ENCODE assay signal across 17 mouse cellular contexts in genomic region chr2:74699053-74699430, GRCm38 (mm10). TPM values are rescaled to one million over a fixed set of nuclear protein-coding genes. Genes with fewer than 3 reads are reported as not detected.
DNase-seq lines count a peak whose midpoint lies in the region; ATAC-seq and TF ChIP-seq lines count a peak whose summit lies in the region.
"Had no signal": no experiment of that assay in that cellular context is flagged by ENCODE, and none has a peak within 500 bp of the region (broad histone marks: within the 10 kb centered on the region; RNA-seq: fewer than 3 reads in every experiment).

No protein-coding gene starts in this region.

- H3K9me3 ChIP-seq in forebrain, embryonic 10.5 days: no peaks in the 10 kb centered on the region
- H3K9me3 ChIP-seq in forebrain, embryonic 14.5 days (replicated peaks; ENCODE audit: control insufficient read depth, low read length): no peaks in the 10 kb centered on the region
- no peaks in the 10 kb centered on the region for H3K9me3 ChIP-seq in liver, embryonic 11.5 days (ENCODE audit: control insufficient read depth, low read length)
- H3K9me3 ChIP-seq in liver, postnatal 0 days (ENCODE audit: low read length): no peaks in the 10 kb centered on the region
- no peaks in the 10 kb centered on the region for H3K9me3 ChIP-seq in neural tube, embryonic 15.5 days (replicated peaks)
- H3K9me3 ChIP-seq: embryonic facial prominence, embryonic 12.5 days had no signal

- no peaks in the 10 kb centered on the region for H3K36me3 ChIP-seq in forebrain, embryonic 10.5 days (replicated peaks)
- H3K36me3 ChIP-seq in forebrain, embryonic 14.5 days (ENCODE audit: control insufficient read depth, insufficient read depth, low read length): no peaks in the 10 kb centered on the region
- H3K36me3 ChIP-seq in liver, embryonic 11.5 days (ENCODE audit: control insufficient read depth, insufficient read depth, low read length): no peaks in the 10 kb centered on the region
- no peaks in the 10 kb centered on the region for H3K36me3 ChIP-seq in liver, postnatal 0 days (replicated peaks; ENCODE audit: insufficient read depth, low read length)
- no peaks in the 10 kb centered on the region for H3K36me3 ChIP-seq in neural tube, embryonic 15.5 days
- H3K36me3 ChIP-seq: embryonic facial prominence, embryonic 12.5 days had no signal

- no peak overlapping the region for H3K4me2 ChIP-seq in forebrain, embryonic 14.5 days (ENCODE audit: low read length)
- no peak overlapping the region for H3K4me2 ChIP-seq in liver, embryonic 11.5 days
- no peak overlapping the region for H3K4me2 ChIP-seq in liver, postnatal 0 days (ENCODE audit: low read depth, low read length)
- peak overlapping the region; percentile 68 for H3K4me2 ChIP-seq in neural tube, embryonic 15.5 days

- no peak for ATAC-seq in forebrain, embryonic 14.5 days
- no peak for ATAC-seq in liver, embryonic 11.5 days (replicated peaks; ENCODE audit: low FRiP score)
- ATAC-seq in liver, postnatal 0 days: no peak
- 0 out of 2 replicates have a peak, but pooled peaks have one; percentile 5 for ATAC-seq in neural tube, embryonic 15.5 days (ENCODE audit: low FRiP score)
- ATAC-seq: lung, postnatal 0 days; midbrain, embryonic 16.5 days had no signal

- H3K9ac ChIP-seq in forebrain, embryonic 14.5 days (ENCODE audit: low read length): no peak overlapping the region
- no peak overlapping the region for H3K9ac ChIP-seq in liver, embryonic 11.5 days (ENCODE audit: low read depth, low read length)
- no peak overlapping the region for H3K9ac ChIP-seq in liver, postnatal 0 days (replicated peaks)
- peak overlapping the region; percentile 63 for H3K9ac ChIP-seq in neural tube, embryonic 15.5 days (replicated peaks)
- H3K9ac ChIP-seq: embryonic facial prominence, embryonic 12.5 days had no signal

- no peak for TF ChIP-seq CTCF in liver, postnatal 0 days (IDR thresholded peaks at IDR 0.05; ENCODE audit: low read depth)

- peaks cover 16% of the 10 kb centered on the region for H3K4me1 ChIP-seq in forebrain, embryonic 10.5 days
- H3K4me1 ChIP-seq in forebrain, embryonic 14.5 days (ENCODE audit: control insufficient read depth, insufficient read depth, low read length): peaks cover 8% of the 10 kb centered on the region; the same call in 1 of the 2 replicates
- no peaks in the 10 kb centered on the region for H3K4me1 ChIP-seq in liver, embryonic 11.5 days (replicated peaks; ENCODE audit: control insufficient read depth, insufficient read depth, low read length)
- H3K4me1 ChIP-seq in liver, postnatal 0 days (ENCODE audit: insufficient read depth): peaks cover 11% of the 10 kb centered on the region
- H3K4me1 ChIP-seq in neural tube, embryonic 15.5 days: peaks cover 48% of the 10 kb centered on the region

- no peak overlapping the region for H3K27ac ChIP-seq in forebrain, embryonic 10.5 days
- no peak overlapping the region for H3K27ac ChIP-seq in forebrain, embryonic 14.5 days (ENCODE audit: low read depth, low read length)
- H3K27ac ChIP-seq in liver, embryonic 11.5 days (ENCODE audit: low read depth, low read length): no peak overlapping the region
- no peak overlapping the region for H3K27ac ChIP-seq in liver, postnatal 0 days (ENCODE audit: low read depth)
- H3K27ac ChIP-seq in neural tube, embryonic 15.5 days (replicated peaks): peak overlapping the region; percentile 89
- H3K27ac ChIP-seq: embryonic facial prominence, embryonic 12.5 days had no signal

- H3K27me3 ChIP-seq in forebrain, embryonic 10.5 days (ENCODE audit: poor library complexity, severe bottlenecking): peaks cover 100% of the 10 kb centered on the region
- peaks cover 96% of the 10 kb centered on the region for H3K27me3 ChIP-seq in forebrain, embryonic 14.5 days (replicated peaks; ENCODE audit: control insufficient read depth, insufficient read depth, low read length)
- peaks cover 99% of the 10 kb centered on the region for H3K27me3 ChIP-seq in liver, embryonic 11.5 days (replicated peaks; ENCODE audit: control insufficient read depth, insufficient read depth, low read length)
- H3K27me3 ChIP-seq in liver, postnatal 0 days (ENCODE audit: insufficient read depth, low read length): peaks cover 98% of the 10 kb centered on the region
- peaks cover 30% of the 10 kb centered on the region for H3K27me3 ChIP-seq in neural tube, embryonic 15.5 days (replicated peaks)

- WGBS in forebrain, embryonic 10.5 days: 1% methylated on average over 17 of the region's 17 CpGs
- under 1% methylated on average over 17 of the region's 17 CpGs for WGBS in forebrain, embryonic 14.5 days
- 3% methylated on average over 17 of the region's 17 CpGs for WGBS in liver, embryonic 11.5 days
- WGBS in liver, postnatal 0 days (ENCODE audit: insufficient replicate concordance): 4% methylated on average over 17 of the region's 17 CpGs
- WGBS in neural tube, embryonic 15.5 days: 2% methylated on average over 17 of the region's 17 CpGs

- no peak overlapping the region for H3K4me3 ChIP-seq in forebrain, embryonic 10.5 days
- H3K4me3 ChIP-seq in forebrain, embryonic 14.5 days (ENCODE audit: low read depth, low read length): no peak overlapping the region
- no peak overlapping the region for H3K4me3 ChIP-seq in liver, embryonic 11.5 days (ENCODE audit: low read depth, low read length)
- H3K4me3 ChIP-seq in liver, postnatal 0 days (ENCODE audit: low read depth, low read length): no peak overlapping the region
- peak overlapping the region; percentile 50 for H3K4me3 ChIP-seq in neural tube, embryonic 15.5 days (replicated peaks)

- peak; percentile 46 for DNase-seq in forebrain, embryonic 10.5 days (ENCODE audit: extremely low spot score, low spot score)
- DNase-seq in forebrain, embryonic 14.5 days (ENCODE audit: low spot score): no peak
- peak; percentile 36 for DNase-seq in liver, embryonic 11.5 days (ENCODE audit: low spot score)
- no peak for DNase-seq in liver, postnatal 0 days
- peak; percentile 48 for DNase-seq in kidney, postnatal 14 days
- no peak for DNase-seq in frontal cortex, postnatal 25 days (ENCODE audit: low spot score in 2 of 2)
- no peak for DNase-seq in embryo, embryonic 9.5 days (ENCODE audit: extremely low spot score)
- DNase-seq: cerebellum, adult 11-12 months; left cerebral cortex, postnatal 4 days; thymus, postnatal 25 days had no signal

- TF ChIP-seq EP300 in liver, postnatal 0 days (IDR thresholded peaks at IDR 0.05; ENCODE audit: low read depth): no peak

RNA-seq across cellular contexts. Expression of gene Hoxd9, which starts 1.5 kb away (rescaled TPM):
- polyA plus RNA-seq in forebrain, embryonic 10.5 days (2016; fragmentation: Nextera tagmentation; extraction: Ambion mirVana): not detected in 2 replicates
- not detected in 2 replicates for polyA plus RNA-seq in forebrain, embryonic 14.5 days (2014; fragmentation: Nextera tagmentation; extraction: Ambion mirVana)
- 0.10 and 0.22 TPM in 2 replicates for polyA plus RNA-seq in liver, embryonic 11.5 days (2014; fragmentation: Nextera tagmentation; extraction: Ambion mirVana)
- not detected in 2 replicates for polyA plus RNA-seq in liver, postnatal 0 days (2015; fragmentation: Nextera tagmentation; extraction: Ambion mirVana)
- polyA plus RNA-seq in neural tube, embryonic 15.5 days (2015; fragmentation: Nextera tagmentation; extraction: Ambion mirVana): 20.0 and 21.3 TPM in 2 replicates
- polyA plus RNA-seq: C2C12; midbrain, embryonic 16.5 days had no signal

RNA-seq across cellular contexts. Expression of gene Hoxd8, which starts 5.4 kb away (rescaled TPM):
- not detected in 2 replicates for polyA plus RNA-seq in forebrain, embryonic 10.5 days (2016; fragmentation: Nextera tagmentation; extraction: Ambion mirVana)
- polyA plus RNA-seq in forebrain, embryonic 14.5 days (2014; fragmentation: Nextera tagmentation; extraction: Ambion mirVana): 0.09 TPM in 1 of 2 replicates, not detected in the other
- polyA plus RNA-seq in liver, embryonic 11.5 days (2014; fragmentation: Nextera tagmentation; extraction: Ambion mirVana): 0.82 and 1.2 TPM in 2 replicates
- polyA plus RNA-seq in liver, postnatal 0 days (2015; fragmentation: Nextera tagmentation; extraction: Ambion mirVana): 0.04 TPM in 1 of 2 replicates, not detected in the other
- polyA plus RNA-seq in neural tube, embryonic 15.5 days (2015; fragmentation: Nextera tagmentation; extraction: Ambion mirVana): 12.4 and 12.5 TPM in 2 replicates
- polyA plus RNA-seq: C2C12; midbrain, embryonic 16.5 days had no signal

RNA-seq across cellular contexts. Expression of gene Hoxd10, which starts 7.3 kb away (rescaled TPM):
- polyA plus RNA-seq in forebrain, embryonic 10.5 days (2016; fragmentation: Nextera tagmentation; extraction: Ambion mirVana): not detected in 2 replicates
- not detected in 2 replicates for polyA plus RNA-seq in forebrain, embryonic 14.5 days (2014; fragmentation: Nextera tagmentation; extraction: Ambion mirVana)
- 0.09 and 0.30 TPM in 2 replicates for polyA plus RNA-seq in liver, embryonic 11.5 days (2014; fragmentation: Nextera tagmentation; extraction: Ambion mirVana)
- polyA plus RNA-seq in liver, postnatal 0 days (2015; fragmentation: Nextera tagmentation; extraction: Ambion mirVana): not detected in 2 replicates
- 61.8 and 83.6 TPM in 2 replicates for polyA plus RNA-seq in neural tube, embryonic 15.5 days (2015; fragmentation: Nextera tagmentation; extraction: Ambion mirVana)
- polyA plus RNA-seq: C2C12; embryonic facial prominence, embryonic 12.5 days; heart, embryonic 16.5 days; large intestine, adult 2 months; midbrain, embryonic 16.5 days had no signal

RNA-seq across cellular contexts. Expression of gene Hoxd3, which starts 12.7 kb away (rescaled TPM):
- polyA plus RNA-seq in forebrain, embryonic 10.5 days (2016; fragmentation: Nextera tagmentation; extraction: Ambion mirVana): 0.10 TPM in 1 of 2 replicates, not detected in the other
- polyA plus RNA-seq in forebrain, embryonic 14.5 days (2014; fragmentation: Nextera tagmentation; extraction: Ambion mirVana): not detected in 2 replicates
- polyA plus RNA-seq in liver, embryonic 11.5 days (2014; fragmentation: Nextera tagmentation; extraction: Ambion mirVana): 0.47 and 0.87 TPM in 2 replicates
- not detected in 2 replicates for polyA plus RNA-seq in liver, postnatal 0 days (2015; fragmentation: Nextera tagmentation; extraction: Ambion mirVana)
- 14.5 and 29.1 TPM in 2 replicates for polyA plus RNA-seq in neural tube, embryonic 15.5 days (2015; fragmentation: Nextera tagmentation; extraction: Ambion mirVana)
- polyA plus RNA-seq: C2C12; lung, postnatal 0 days; midbrain, embryonic 16.5 days had no signal

RNA-seq across cellular contexts. Expression of gene Hoxd4, which starts 12.7 kb away (rescaled TPM):
- polyA plus RNA-seq in forebrain, embryonic 10.5 days (2016; fragmentation: Nextera tagmentation; extraction: Ambion mirVana): not detected in 2 replicates
- polyA plus RNA-seq in forebrain, embryonic 14.5 days (2014; fragmentation: Nextera tagmentation; extraction: Ambion mirVana): not detected in 2 replicates
- polyA plus RNA-seq in liver, embryonic 11.5 days (2014; fragmentation: Nextera tagmentation; extraction: Ambion mirVana): 0.14 and 0.18 TPM in 2 replicates
- polyA plus RNA-seq in liver, postnatal 0 days (2015; fragmentation: Nextera tagmentation; extraction: Ambion mirVana): not detected in 2 replicates
- polyA plus RNA-seq in neural tube, embryonic 15.5 days (2015; fragmentation: Nextera tagmentation; extraction: Ambion mirVana): 4.3 and 4.5 TPM in 2 replicates
- polyA plus RNA-seq: C2C12; lung, postnatal 0 days; midbrain, embryonic 16.5 days had no signal

Comparison
In these comparisons a context has a peak if more than half of its experiments do, and no peak if none do; other contexts are left out.
1. DNase-seq: peak in forebrain, embryonic 10.5 days (single experiment), liver, embryonic 11.5 days (single experiment) and kidney, postnatal 14 days (single experiment); none in forebrain, embryonic 14.5 days (single experiment), liver, postnatal 0 days (single experiment), frontal cortex, postnatal 25 days (0 of 2) and embryo, embryonic 9.5 days (single experiment).
2. RNA of gene Hoxd9, which starts 1.5 kb away (polyA plus RNA-seq): 20.0 to 21.3 TPM in neural tube, embryonic 15.5 days; 0.10 to 0.22 TPM in liver, embryonic 11.5 days, not detected in forebrain, embryonic 14.5 days, not detected in forebrain, embryonic 10.5 days and not detected in liver, postnatal 0 days; every median in the first group is over 10 times any median in the second.
3. RNA of gene Hoxd10, which starts 7.3 kb away (polyA plus RNA-seq): 61.8 to 83.6 TPM in neural tube, embryonic 15.5 days; 0.09 to 0.30 TPM in liver, embryonic 11.5 days, not detected in forebrain, embryonic 10.5 days, not detected in forebrain, embryonic 14.5 days and not detected in liver, postnatal 0 days; every median in the first group is over 10 times any median in the second.